Mouse (Mus musculus): ENCODE data around the gene Serpina1f.

- TF ChIP-seq CTCF (IDR thresholded peaks at IDR 0.05; ENCODE audit: low read depth) (no peak), EP300 (optimal IDR thresholded peaks at IDR 0.05) (no peak)
Measured at GRCm38 (mm10) chr12:103700144-103700750, 4.9 kb upstream of the Serpina1f start.

All from stomach, postnatal 0 days (tissue).